Mouse (Mus musculus) ES-E14 (cell line): ENCODE measurements at regions not wholly inside any gene's neighbourhood (a gene's known extent, or its start where the extent isn't known, plus 50 kb on each side); places are given as distances from the start of the nearest gene placed in this dataset.

Experiments
- ZC3H11A ChIP-seq: IDR thresholded peaks from 2 replicates; pipeline ENCODE4 v1.6.1; 2012; ENCODE audit warnings: low read depth, mild to moderate bottlenecking, inconsistent platforms, low read length, borderline replicate concordance
- ZNF384 ChIP-seq: IDR thresholded peaks from 2 replicates; pipeline ENCODE4 v1.6.1; 2012; ENCODE audit warnings: low read depth, low read length, inconsistent platforms

- TF ChIP-seq ZNF384 (no peak), ZC3H11A (no peak)
Measured at GRCm38 (mm10) chr13:82039623-82040022, 256.7 kb downstream of the Cetn3 start.
